In the genomic region with DNA sequence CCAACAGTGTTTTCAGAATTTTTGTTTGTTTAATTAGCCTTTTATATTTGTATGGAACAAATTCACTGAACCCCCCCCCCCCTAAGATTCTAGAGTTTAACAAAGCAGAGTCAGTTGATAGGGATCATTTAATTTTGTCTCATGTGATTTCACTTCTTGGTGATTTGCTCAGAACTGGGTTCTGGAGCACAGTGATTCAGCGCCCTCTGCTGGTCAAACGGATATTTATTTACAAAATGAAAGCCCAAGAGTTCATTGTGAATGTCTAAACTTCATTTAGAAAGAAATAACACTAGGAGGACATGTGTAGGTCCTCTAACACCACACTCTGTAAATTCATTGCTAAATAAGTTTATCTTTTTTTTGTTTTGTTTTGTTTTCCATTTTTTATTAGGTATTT, we compare ENCODE assay signal across 10 mouse cellular contexts. TPM values are rescaled to one million over a fixed set of nuclear protein-coding genes. Genes with fewer than 3 reads are reported as not detected.
DNase-seq lines count a peak whose midpoint lies in the region; ATAC-seq and TF ChIP-seq lines count a peak whose summit lies in the region.
"Had no signal": no experiment of that assay in that cellular context is flagged by ENCODE, and none has a peak within 500 bp of the region (broad histone marks: within the 10 kb centered on the region; RNA-seq: fewer than 3 reads in every experiment).

No protein-coding gene starts in this region.

- no peaks in the 10 kb centered on the region for H3K4me1 ChIP-seq in kidney, adult 2 months (ENCODE audit: control insufficient read depth, insufficient read depth, low read length)
- no peaks in the 10 kb centered on the region for H3K4me1 ChIP-seq in kidney, embryonic 16.5 days (ENCODE audit: insufficient read depth, low read length)
- peaks cover 4% of the 10 kb centered on the region for H3K4me1 ChIP-seq in midbrain, embryonic 16.5 days (ENCODE audit: control insufficient read depth, insufficient read depth, low read length)

- peak; percentile 54 for TF ChIP-seq CTCF in kidney, adult 2 months (conservative IDR thresholded peaks at IDR 0.05; ENCODE audit: insufficient read depth, insufficient read length, low read depth, low read length)

- ATAC-seq in kidney, embryonic 16.5 days (ENCODE audit: low FRiP score, low TSS enrichment), result no peak
- ATAC-seq in midbrain, embryonic 16.5 days, result peak; percentile 57; the same call in 1 of the 2 replicates

- no peak for TF ChIP-seq POLR2A in kidney, adult 2 months (IDR thresholded peaks at IDR 0.05; ENCODE audit: low read depth, low read length)

- no peak overlapping the region for H3K4me2 ChIP-seq in kidney, embryonic 16.5 days (replicated peaks; ENCODE audit: low read depth, low read length)
- H3K4me2 ChIP-seq in midbrain, embryonic 16.5 days (ENCODE audit: low read length), result no peak overlapping the region

- no peaks in the 10 kb centered on the region for H3K9me3 ChIP-seq in kidney, embryonic 16.5 days (ENCODE audit: low read length)
- H3K9me3 ChIP-seq in midbrain, embryonic 16.5 days (replicated peaks; ENCODE audit: control insufficient read depth, low read length, poor library complexity, severe bottlenecking), result no peaks in the 10 kb centered on the region
- H3K9me3 ChIP-seq: megakaryocyte, embryonic 14.5 days had no signal

- no peaks in the 10 kb centered on the region for H3K36me3 ChIP-seq in kidney, adult 2 months (ENCODE audit: control insufficient read depth, insufficient read depth, low read length)
- no peaks in the 10 kb centered on the region for H3K36me3 ChIP-seq in kidney, embryonic 16.5 days (ENCODE audit: insufficient read depth, low read length)
- no peaks in the 10 kb centered on the region for H3K36me3 ChIP-seq in midbrain, embryonic 16.5 days (ENCODE audit: control insufficient read depth, insufficient read depth, low read length)

- H3K4me3 ChIP-seq in kidney, adult 2 months (ENCODE audit: insufficient read depth, low read depth, low read length), result no peak overlapping the region
- no peak overlapping the region for H3K4me3 ChIP-seq in kidney, embryonic 16.5 days (ENCODE audit: low read length)
- H3K4me3 ChIP-seq in midbrain, embryonic 16.5 days (ENCODE audit: low read depth, low read length), result no peak overlapping the region
- H3K4me3 ChIP-seq: erythroblast, embryonic 14.5 days; megakaryocyte, embryonic 14.5 days had no signal

- 0% methylated on average over 2 of the region's 2 CpGs for WGBS in kidney, adult 2 months
- 0% methylated on average over 2 of the region's 2 CpGs for WGBS in kidney, embryonic 16.5 days
- WGBS in midbrain, embryonic 16.5 days, result 0% methylated on average over 2 of the region's 2 CpGs

- H3K27me3 ChIP-seq in kidney, adult 2 months (replicated peaks; ENCODE audit: control insufficient read depth, insufficient read depth, low read length), result no peaks in the 10 kb centered on the region
- no peaks in the 10 kb centered on the region for H3K27me3 ChIP-seq in kidney, embryonic 16.5 days (ENCODE audit: insufficient read depth, low read length)
- H3K27me3 ChIP-seq in midbrain, embryonic 16.5 days (ENCODE audit: control insufficient read depth, insufficient read depth, low read depth, low read length), result no peaks in the 10 kb centered on the region
- H3K27me3 ChIP-seq: megakaryocyte, embryonic 14.5 days had no signal

- H3K9ac ChIP-seq in kidney, embryonic 16.5 days (replicated peaks; ENCODE audit: low read length), result no peak overlapping the region
- no peak overlapping the region for H3K9ac ChIP-seq in midbrain, embryonic 16.5 days (ENCODE audit: low read depth, low read length)

- peak; percentile 58 for DNase-seq in kidney, adult 2 months
- DNase-seq in MEL-GATA-1-ER (ENCODE audit: extremely low read depth, low read depth), result peak; percentile 29
- peak; percentile 3 for DNase-seq in cerebellum, adult 9-11 months
- DNase-seq in gastrocnemius, postnatal 10 days, result peak; percentile 59
- DNase-seq in layer of hippocampus, postnatal 25 days (ENCODE audit: extremely low spot score in 1 of 2, low spot score in 1 of 2), result peak; percentile 36 to 86
- peak; percentile 7 to 74 for DNase-seq in thymus, postnatal 10 days (ENCODE audit: low spot score in 2 of 2)

- H3K27ac ChIP-seq in kidney, adult 2 months (ENCODE audit: insufficient read depth, low read depth, low read length), result no peak overlapping the region
- H3K27ac ChIP-seq in kidney, embryonic 16.5 days (ENCODE audit: low read length), result no peak overlapping the region
- no peak overlapping the region for H3K27ac ChIP-seq in midbrain, embryonic 16.5 days (ENCODE audit: low read length)

RNA-seq across cellular contexts. Expression of a gene that starts 29.5 kb away (rescaled TPM):
- polyA plus RNA-seq in kidney, adult 2 months (2012; rRNA removed), result 0.11 and 0.30 TPM in 2 replicates
- polyA plus RNA-seq in kidney, embryonic 16.5 days (2015; fragmentation: Nextera tagmentation; extraction: Ambion mirVana), result 0.14 and 0.20 TPM in 2 replicates
- under 1 TPM; 0.29 to 0.42 TPM for total RNA-seq in gastrocnemius, postnatal 10 days (2021)
- total RNA-seq in layer of hippocampus, postnatal 25 days (2021), result under 1 TPM in 1 of 2 experiments, not detected in 1; 0.05 TPM
- polyA plus RNA-seq in midbrain, embryonic 16.5 days (2015; fragmentation: Nextera tagmentation; extraction: Ambion mirVana), result 0.18 and 0.20 TPM in 2 replicates

RNA-seq across cellular contexts. Expression of a gene that starts 35.2 kb away (rescaled TPM):
- 2.9 and 5.0 TPM in 2 replicates for polyA plus RNA-seq in kidney, adult 2 months (2012; rRNA removed)
- 0.40 and 0.49 TPM in 2 replicates for polyA plus RNA-seq in kidney, embryonic 16.5 days (2015; fragmentation: Nextera tagmentation; extraction: Ambion mirVana)
- under 1 TPM; 0.14 to 0.38 TPM for total RNA-seq in gastrocnemius, postnatal 10 days (2021)
- 10 to 100 TPM; 19.5 to 19.6 TPM for total RNA-seq in layer of hippocampus, postnatal 25 days (2021)
- polyA plus RNA-seq in midbrain, embryonic 16.5 days (2015; fragmentation: Nextera tagmentation; extraction: Ambion mirVana), result not detected in 2 replicates
- polyA plus RNA-seq: erythroblast, embryonic 14.5 days had no signal

Comparison
In these comparisons a context has a peak if more than half of its experiments do, and no peak if none do; other contexts are left out.
1. DNase-seq: peak in every context shown above with its lines; median percentile 61 in layer of hippocampus, postnatal 25 days; 59 in gastrocnemius, postnatal 10 days; 58 in kidney, adult 2 months; 40 in thymus, postnatal 10 days; 29 in MEL-GATA-1-ER; 3 in cerebellum, adult 9-11 months.